Mouse (Mus musculus): ENCODE measurements around the gene Atg16l1.

DNA sequence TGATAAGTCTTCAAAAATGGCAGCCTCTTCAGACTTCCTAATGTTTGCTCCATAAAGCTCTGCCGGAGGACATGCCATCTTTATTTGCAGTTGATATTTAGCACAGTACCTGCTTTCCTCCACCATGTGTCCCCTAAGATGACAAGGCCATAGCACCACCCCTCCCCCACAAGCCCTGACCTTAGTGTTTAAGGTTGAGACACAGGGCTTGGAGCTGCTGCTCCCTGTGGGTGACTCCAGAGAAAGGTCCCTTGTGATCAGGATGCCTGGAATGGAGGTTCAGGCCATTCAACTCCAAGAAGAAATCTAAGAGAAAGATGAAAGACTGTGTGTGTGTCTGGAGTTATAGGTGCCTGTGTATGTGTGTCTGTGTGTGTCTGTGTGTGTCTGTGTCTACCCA is 42.0 kb downstream of the Atg16l1 start:
- no peak for TF ChIP-seq CTCF (conservative IDR thresholded peaks at IDR 0.05; ENCODE audit: insufficient read depth, insufficient read length, low read depth, low read length)
- TF ChIP-seq POLR2A (IDR thresholded peaks at IDR 0.05; ENCODE audit: low read depth, low read length): no peak
